Mouse (Mus musculus) v-Abl transformed pro-B cells (cell line): ENCODE data around the gene Laptm4a.

ENCODE experiments used
- in situ Hi-C, 2 experiments: fragments of 400-800 bp; cut with MboI; formaldehyde crosslinking; loops; one replicate each; pipeline ENCODE4 v1.15.1; 2025; ENCODE audit not compliant: unreplicated experiment in 2 of 2

Gene Laptm4a

GRCm38 (mm10) chr12:8921394-8922368, at the start of gene Laptm4a:
Gene Laptm4a, plus strand, starts transcription at chr12:8921664.
- in situ Hi-C loops, result loop anchor here (10.0 to 25.0 kb wide), 6 partner anchors 103 to 1473 kb away; partner anchors contain the start of genes Rdh14 (in 2 of the 2) and Ttc32 (in 1 of the 2)

- in situ Hi-C loops, result loop anchor here in 1 of 2 experiments (25.0 kb wide), 1 partner anchor 1712 kb away; no protein-coding TSS in a partner anchor
These were observed 45.9 kb upstream of the Laptm4a start for GRCm38 (mm10) chr12:8875583-8875982.

- in situ Hi-C loops, result loop anchor here in 1 of 2 experiments (25.0 kb wide), 1 partner anchor 1710 kb away; no protein-coding TSS in a partner anchor
These were observed 44.6 kb upstream of the Laptm4a start for GRCm38 (mm10) chr12:8876865-8877264.

DNA sequence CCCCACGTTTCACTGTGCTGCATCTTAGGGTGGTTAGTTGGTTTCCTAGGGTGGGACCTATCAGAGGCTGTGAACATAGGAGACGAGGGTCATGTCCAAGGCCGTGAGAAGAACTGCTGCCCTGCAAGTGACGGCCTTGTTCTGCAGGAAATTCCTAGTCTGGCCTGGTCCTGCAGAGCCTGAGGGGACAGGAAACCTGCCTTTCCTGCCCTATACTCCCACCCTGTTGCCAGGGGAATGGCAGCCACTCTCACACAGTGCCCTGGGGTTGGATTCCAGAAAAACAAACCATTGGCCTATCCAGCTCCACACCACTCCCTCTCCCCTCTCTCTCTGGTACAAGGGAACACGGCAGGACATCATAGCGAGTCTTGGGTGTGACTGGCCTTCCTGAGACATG, 44.1 kb upstream of the Laptm4a start:
- in situ Hi-C loops, result loop anchor here in 1 of 2 experiments (25.0 kb wide), 1 partner anchor 1710 kb away; no protein-coding TSS in a partner anchor

DNA sequence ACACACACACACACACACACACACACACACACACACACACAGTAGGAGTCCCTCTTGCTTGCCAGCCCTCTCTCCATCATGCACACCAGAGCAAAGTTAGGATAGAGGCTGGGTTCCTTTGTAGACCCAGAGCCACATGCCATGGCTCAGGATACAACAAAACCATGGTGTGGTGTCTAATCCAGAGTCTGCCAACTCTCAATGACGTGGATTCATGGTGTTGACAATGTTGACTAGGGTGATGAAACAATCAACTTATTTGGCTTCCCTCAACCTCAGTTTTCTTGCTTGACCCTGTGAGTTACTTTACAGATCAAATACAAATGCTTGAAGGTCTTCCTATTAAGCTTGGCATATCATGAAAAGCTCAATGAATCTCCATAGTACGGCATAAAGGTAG, 42.7 kb upstream of the Laptm4a start:
- in situ Hi-C loops, result loop anchor here in 1 of 2 experiments (25.0 kb wide), 1 partner anchor 1709 kb away; no protein-coding TSS in a partner anchor

GRCm38 (mm10) chr12:8879389-8879788, 42.1 kb upstream of the Laptm4a start:
- in situ Hi-C loops, result loop anchor here in 1 of 2 experiments (25.0 kb wide), 1 partner anchor 1708 kb away; no protein-coding TSS in a partner anchor

DNA sequence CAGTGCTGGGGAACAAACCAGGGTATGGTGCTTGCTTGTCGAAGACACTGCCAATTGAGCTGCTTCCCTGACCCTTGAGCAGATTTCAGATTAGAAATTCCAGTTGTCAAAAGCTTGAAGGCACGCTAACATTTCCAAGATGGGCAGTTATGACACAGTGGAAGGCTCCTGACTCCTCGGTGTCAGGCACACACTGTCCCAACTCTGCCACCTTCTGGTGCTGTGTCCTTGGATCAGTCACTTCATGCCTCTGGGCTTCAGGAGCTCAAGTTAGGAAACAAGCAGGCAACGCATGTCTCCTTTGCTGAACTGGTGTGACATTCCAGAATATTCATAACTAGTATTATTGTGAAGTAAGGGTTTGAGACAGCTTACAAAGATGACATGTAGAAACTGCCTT, 39.7 kb upstream of the Laptm4a start:
- in situ Hi-C loops, result loop anchor here (10.0 to 25.0 kb wide), 2 partner anchors 107 to 1706 kb away; partner anchors contain the start of gene Sdc1 (in 1 of the 2)

DNA sequence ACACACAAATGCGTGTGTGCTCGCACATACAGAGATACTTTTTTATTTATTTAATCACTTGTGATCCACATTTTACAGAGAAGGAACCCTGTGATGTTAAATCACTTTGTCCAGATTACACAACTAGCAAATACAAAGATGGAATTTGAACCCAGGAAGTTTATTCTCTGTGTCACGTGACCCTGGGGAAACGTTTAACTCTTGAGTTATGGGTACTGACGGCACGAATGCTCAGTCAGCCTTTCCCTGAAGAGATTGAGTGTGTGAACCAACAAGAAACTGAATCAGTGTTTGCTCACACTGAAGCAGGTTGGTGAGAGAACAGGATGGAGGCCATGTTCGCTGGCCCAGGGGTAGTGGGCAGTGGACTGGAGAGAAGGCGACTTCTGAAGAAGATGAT, 39.1 kb upstream of the Laptm4a start:
- in situ Hi-C loops, result loop anchor here (10.0 to 25.0 kb wide), 2 partner anchors 108 to 1705 kb away; partner anchors contain the start of gene Sdc1 (in 1 of the 2)

DNA sequence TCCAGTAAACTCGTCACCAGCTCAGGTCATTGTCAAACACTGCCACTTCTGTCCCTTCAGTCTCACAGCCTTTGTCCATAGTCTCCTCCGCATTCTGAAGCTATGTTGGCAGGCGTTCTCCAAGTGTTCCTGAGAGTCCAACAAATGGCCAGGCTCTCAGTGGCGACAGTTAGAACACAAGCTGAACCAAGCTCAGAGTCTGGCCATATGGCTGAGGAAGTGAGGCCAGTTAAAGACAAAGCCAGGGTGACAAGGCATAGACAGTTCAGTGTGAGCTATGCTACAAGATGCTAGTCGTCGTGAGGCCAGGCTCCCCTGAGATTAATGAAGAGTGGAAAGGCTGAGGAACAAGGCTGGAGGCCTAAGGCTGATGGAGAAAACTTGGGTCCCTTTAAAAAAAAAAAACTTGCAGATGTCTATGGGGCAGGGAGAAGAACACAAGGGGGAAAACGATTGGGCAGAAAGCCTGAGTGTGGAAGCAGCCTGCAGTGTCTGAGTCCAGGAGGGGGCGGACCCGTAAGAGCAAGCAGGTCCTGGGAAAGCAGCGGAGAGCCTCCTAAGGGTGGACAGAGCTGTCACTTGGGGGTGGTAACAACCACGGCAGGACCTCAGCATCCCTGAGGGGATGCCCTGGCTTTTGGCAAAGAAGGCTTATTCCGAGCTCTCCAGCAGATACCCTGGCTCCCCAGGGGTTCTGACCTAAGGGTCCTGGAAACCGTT, 36.9 kb upstream of the Laptm4a start:
- in situ Hi-C loops, result loop anchor here (5.0 to 25.0 kb wide), 4 partner anchors 110 to 1703 kb away; partner anchors contain the start of gene Sdc1 (in 1 of the 2)

DNA sequence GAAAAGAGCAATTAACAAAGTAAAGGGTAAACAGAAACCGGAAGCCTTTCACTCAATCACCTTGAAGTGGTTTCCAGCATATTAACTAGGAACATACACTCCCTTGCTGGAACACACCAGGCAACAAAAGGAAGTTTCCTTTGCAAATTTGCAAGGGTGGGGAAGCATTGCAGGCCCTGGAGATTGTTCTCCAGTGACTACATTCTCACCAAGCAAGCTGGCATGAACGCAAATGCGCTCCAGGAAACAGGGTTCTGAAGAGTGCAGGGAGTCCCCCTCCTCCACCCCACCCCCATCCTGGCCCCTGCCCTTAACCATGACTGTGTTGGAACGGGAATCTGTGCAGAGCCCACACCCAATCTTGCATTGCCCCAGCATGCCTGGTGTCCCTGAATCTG, 36.3 kb upstream of the Laptm4a start:
- in situ Hi-C loops, result loop anchor here (5.0 to 25.0 kb wide), 4 partner anchors 110 to 1702 kb away; partner anchors contain the start of gene Sdc1 (in 1 of the 2)

- in situ Hi-C loops, result loop anchor here (5.0 to 25.0 kb wide), 4 partner anchors 111 to 1701 kb away; partner anchors contain the start of gene Sdc1 (in 1 of the 2)
These were observed 35.5 kb upstream of the Laptm4a start for GRCm38 (mm10) chr12:8885950-8886349.

GRCm38 (mm10) chr12:8888445-8888844, 33.0 kb upstream of the Laptm4a start:
- in situ Hi-C loops, result loop anchor here (5.0 to 25.0 kb wide), 4 partner anchors 114 to 1699 kb away; partner anchors contain the start of gene Sdc1 (in 1 of the 2)

- in situ Hi-C loops, result loop anchor here (5.0 to 25.0 kb wide), 4 partner anchors 113 to 1698 kb away; partner anchors contain the start of gene Sdc1 (in 1 of the 2)
These were observed 32.3 kb upstream of the Laptm4a start for GRCm38 (mm10) chr12:8889117-8889665.

- in situ Hi-C loops, result loop anchor here (10.0 to 25.0 kb wide), 2 partner anchors 1692 to 1694 kb away; no protein-coding TSS in a partner anchor
These were observed 28.5 kb upstream of the Laptm4a start for GRCm38 (mm10) chr12:8892876-8893532.

- in situ Hi-C loops, result loop anchor here (10.0 to 25.0 kb wide), 2 partner anchors 1688 to 1690 kb away; no protein-coding TSS in a partner anchor
These were observed 24.3 kb upstream of the Laptm4a start for GRCm38 (mm10) chr12:8897140-8897539.

- in situ Hi-C loops, result loop anchor here (10.0 to 25.0 kb wide), 2 partner anchors 1686 to 1688 kb away; no protein-coding TSS in a partner anchor
These were observed 22.3 kb upstream of the Laptm4a start for GRCm38 (mm10) chr12:8898879-8899785.

DNA sequence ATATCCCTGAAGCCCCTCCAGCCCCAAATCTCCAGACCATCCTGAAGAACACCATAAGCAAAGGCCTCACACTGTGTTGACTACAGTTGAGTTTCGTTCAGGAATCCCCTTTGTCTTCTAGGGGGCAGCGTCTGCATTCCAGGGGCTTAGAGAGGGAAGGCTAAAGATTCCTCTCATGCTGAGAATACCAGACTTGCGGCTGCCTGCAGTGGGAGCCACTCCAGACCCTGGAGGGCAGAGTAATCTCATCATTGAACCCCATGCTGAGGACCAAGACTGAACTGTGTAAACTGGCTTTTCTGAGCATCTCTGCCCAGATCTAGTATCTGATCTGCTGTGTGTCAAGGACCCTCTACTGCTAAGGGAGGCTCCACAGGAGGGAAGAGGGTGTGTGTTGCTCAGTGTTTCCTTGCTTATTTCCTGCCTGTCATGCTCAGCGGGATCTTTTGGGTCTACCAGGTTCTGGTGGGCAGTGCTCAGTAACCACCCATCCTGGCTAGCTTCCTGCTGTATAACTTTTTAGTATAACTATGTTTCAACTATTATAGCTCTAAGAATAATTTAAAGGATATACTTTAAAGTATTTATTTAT, 21.3 kb upstream of the Laptm4a start:
- in situ Hi-C loops, result loop anchor here in 1 of 2 experiments (25.0 kb wide), 2 partner anchors 263 to 1487 kb away; partner anchors contain the start of gene Rdh14
